Mouse (Mus musculus) heart, embryonic 15.5 days (tissue): ENCODE results near the gene Gfod1. TPM values are rescaled to one million over a fixed set of nuclear protein-coding genes. Genes with fewer than 3 reads are reported as not detected.

Experiments
- ATAC-seq: fragments of 200-750 bp; cut with Nextera tagmentation; replicated peaks from 2 replicates; pipeline ENCODE4 v1.8.0; 2017; ENCODE audit warnings: low read depth, moderate TSS enrichment; ENCODE audit not compliant: insufficient number of reproducible peaks, insufficient read depth, low FRiP score
- H3K27ac ChIP-seq: fragments of 300-500 bp; sonication (generic); 2 replicates; pipeline ENCODE4 v1.5.1; 2015; ENCODE audit warnings: mild to moderate bottlenecking, inconsistent platforms
- H3K27me3 ChIP-seq: fragments of 300-500 bp; sonication (generic); 2 replicates; pipeline ENCODE4 v1.6.1; 2015; ENCODE audit warnings: inconsistent platforms
- H3K36me3 ChIP-seq: fragments of 300-500 bp; sonication (generic); 2 replicates; pipeline ENCODE4 v1.6.1; 2015; ENCODE audit warnings: mild to moderate bottlenecking, inconsistent platforms
- H3K4me1 ChIP-seq: fragments of 300-500 bp; sonication (generic); replicated peaks from 2 replicates; pipeline ENCODE4 v1.6.1; 2015; ENCODE audit warnings: inconsistent platforms
- H3K4me2 ChIP-seq: fragments of 300-500 bp; sonication (generic); 2 replicates; pipeline ENCODE4 v1.6.1; 2015; ENCODE audit warnings: inconsistent platforms, mild to moderate bottlenecking, moderate library complexity
- H3K4me3 ChIP-seq: fragments of 300-500 bp; sonication (generic); 2 replicates; pipeline ENCODE4 v1.5.1; 2015; ENCODE audit warnings: mild to moderate bottlenecking, inconsistent platforms
- H3K9ac ChIP-seq: fragments of 300-500 bp; sonication (generic); 2 replicates; pipeline ENCODE4 v1.6.1; 2015; ENCODE audit warnings: mild to moderate bottlenecking, inconsistent platforms
- H3K9me3 ChIP-seq: fragments of 300-500 bp; sonication (generic); replicated peaks from 2 replicates; pipeline ENCODE4 v1.6.1; 2016; ENCODE audit warnings: inconsistent platforms
- WGBS: fragments of 180-500 bp; shearing (Covaris S2); methylation state at CpG from one replicate; pipeline ENCODE4 v1.1.7; 2015; ENCODE audit warnings: mixed read lengths; 5-methylcytosine and 5-hydroxymethylcytosine counted together
- polyA plus RNA-seq: library from polyadenylated mRNA; unstranded; fragments of >200 nt; fragmentation: Nextera tagmentation; extraction: Ambion mirVana; gene quantifications from 2 replicates; pipeline ENCODE4 v1.2.1, GENCODE M21; 2015

Gfod1 gene
- polyA plus RNA-seq, 1 experiment from 2014 or later, result 0.73 TPM

DNA sequence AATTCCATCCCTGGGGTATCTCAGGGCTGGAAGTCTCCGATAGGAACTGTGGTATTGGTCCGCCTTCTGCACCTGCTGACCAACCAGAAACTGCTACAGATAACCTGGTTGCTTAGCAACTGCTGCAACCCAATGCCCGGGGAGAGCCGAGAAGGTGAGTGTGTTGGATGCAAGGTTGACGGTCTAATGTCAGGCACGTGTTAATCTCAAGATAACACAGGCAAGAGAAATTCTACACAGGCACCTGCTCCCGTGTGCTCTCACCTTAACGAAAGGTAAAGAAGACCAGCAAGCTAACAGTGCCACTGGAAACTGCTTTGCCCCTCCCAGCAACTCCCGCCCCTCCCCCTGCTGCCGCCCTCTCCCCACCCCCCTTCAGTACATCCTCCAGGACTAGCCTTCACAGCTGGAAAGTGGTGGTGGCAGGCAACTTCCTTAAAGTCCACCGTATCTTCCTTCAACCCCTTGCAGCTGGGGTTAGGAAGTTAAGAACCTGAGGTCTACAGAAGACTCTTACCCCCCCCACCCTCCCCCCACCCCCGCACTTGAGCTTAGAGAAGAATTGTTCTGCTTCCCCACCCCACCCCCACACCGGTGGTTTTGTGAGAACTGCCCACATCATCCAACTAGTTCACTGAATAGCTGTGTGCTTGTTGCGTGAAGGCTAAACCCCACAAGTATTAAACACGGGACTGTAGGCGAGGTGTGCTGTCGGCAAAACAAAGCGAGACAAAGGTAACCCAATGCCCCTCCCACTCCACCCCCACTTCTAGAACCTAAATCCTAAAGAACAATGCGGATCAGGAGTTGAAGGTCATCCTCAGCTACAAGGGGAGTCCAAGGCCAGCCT lies 88.6 kb downstream of the Gfod1 start:
- WGBS, result 25% methylated on average over 19 of the region's 19 CpGs
- Histone ChIP-seq H3K4me3 (no peak overlapping the region), H3K9me3 (no peaks in the 10 kb centered on the region), H3K4me1 (peaks cover 34% of the 10 kb centered on the region), H3K27ac (no peak overlapping the region), H3K36me3 (no peaks in the 10 kb centered on the region), H3K4me2 (peak overlapping the region; percentile 17; the same call in 1 of the 2 replicates), H3K27me3 (no peaks in the 10 kb centered on the region), H3K9ac (no peak overlapping the region)
- ATAC-seq, result no peak

DNA sequence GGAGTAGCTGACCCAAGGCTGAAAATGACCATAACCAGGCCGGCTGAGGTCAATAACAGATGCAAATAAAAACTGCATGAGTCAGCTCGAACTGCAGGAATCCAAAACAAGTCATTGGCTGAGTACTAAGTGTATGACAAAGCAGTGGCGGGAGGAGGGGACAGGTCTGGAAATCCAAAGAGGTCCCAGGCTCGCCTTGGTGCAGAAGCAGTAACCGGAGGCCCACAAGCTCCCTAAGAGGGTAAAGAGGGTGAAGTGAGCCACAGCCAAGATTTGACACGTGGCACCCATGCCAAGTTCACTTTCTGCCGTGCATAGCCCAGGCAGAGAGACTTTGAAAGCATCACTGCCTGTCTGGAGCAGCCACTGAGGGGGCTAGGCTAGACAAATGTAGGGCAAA lies 91.6 kb downstream of the Gfod1 start:
- Histone ChIP-seq H3K9ac (no peak overlapping the region), H3K4me2 (no peak overlapping the region), H3K9me3 (no peaks in the 10 kb centered on the region), H3K36me3 (no peaks in the 10 kb centered on the region), H3K27ac (peak overlapping the region; percentile 55), H3K4me3 (no peak overlapping the region), H3K27me3 (no peaks in the 10 kb centered on the region), H3K4me1 (peaks cover 36% of the 10 kb centered on the region)
- 35% methylated on average over 7 of the region's 7 CpGs for WGBS
- no peak for ATAC-seq

DNA sequence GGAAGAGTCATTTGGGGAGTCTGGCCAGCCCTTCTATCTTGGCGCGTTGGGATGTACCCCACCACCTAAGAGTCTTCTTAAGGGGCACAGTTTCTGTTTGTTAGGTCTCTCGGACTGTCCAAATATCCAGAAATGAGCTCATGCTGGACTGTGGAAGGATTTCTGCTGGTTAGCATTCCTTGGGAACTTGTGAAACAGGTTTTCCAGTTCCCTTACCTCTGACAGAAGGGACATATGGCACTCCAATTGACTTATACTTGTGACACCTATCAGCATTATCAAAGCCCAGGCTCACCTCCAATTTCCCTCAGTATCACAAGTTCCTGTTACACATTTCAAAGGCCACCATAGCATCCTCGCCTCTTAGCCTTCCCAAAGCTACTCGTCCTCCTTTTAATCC lies 93.0 kb downstream of the Gfod1 start:
- H3K27ac ChIP-seq, result no peak overlapping the region
- no peak overlapping the region for H3K4me2 ChIP-seq
- 81% methylated on average over 5 of the region's 5 CpGs for WGBS

DNA sequence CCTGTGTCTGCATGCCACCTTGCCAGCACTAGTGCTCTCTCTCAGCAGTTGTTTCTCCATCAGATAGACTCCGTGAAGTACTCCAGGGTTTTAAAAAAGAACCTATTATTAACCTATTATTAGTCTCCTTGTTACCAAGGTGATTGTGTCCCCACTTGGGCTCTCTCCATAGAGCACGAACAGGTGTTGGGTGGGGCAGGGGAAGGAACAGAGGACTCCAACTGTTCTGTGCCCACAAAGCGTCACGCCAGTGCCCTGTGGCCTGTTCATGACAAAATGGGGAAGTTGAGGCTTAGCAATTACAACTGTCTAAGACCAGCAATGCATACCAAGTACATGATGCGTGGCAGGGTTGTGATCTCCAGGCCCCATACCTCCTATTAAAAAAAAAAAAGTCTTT lies 94.4 kb downstream of the Gfod1 start:
- whole genome bisulfite sequencing, result 66% methylated on average over 5 of the region's 5 CpGs
- no peak overlapping the region for H3K27ac ChIP-seq
- H3K4me1 ChIP-seq, result peaks cover 35% of the 10 kb centered on the region
- H3K4me2 ChIP-seq, result no peak overlapping the region
- no peaks in the 10 kb centered on the region for H3K9me3 ChIP-seq
- H3K4me3 ChIP-seq, result no peak overlapping the region
- H3K27me3 ChIP-seq, result no peaks in the 10 kb centered on the region
- ATAC-seq, result no peak
- H3K36me3 ChIP-seq, result no peaks in the 10 kb centered on the region
- no peak overlapping the region for H3K9ac ChIP-seq

More for the DNA sequence above, 93.0 kb downstream of the Gfod1 start:
- Histone ChIP-seq H3K9ac (no peak overlapping the region), H3K9me3 (no peaks in the 10 kb centered on the region), H3K4me1 (peaks cover 40% of the 10 kb centered on the region), H3K36me3 (no peaks in the 10 kb centered on the region), H3K4me3 (no peak overlapping the region), H3K27me3 (no peaks in the 10 kb centered on the region)
- ATAC-seq, result no peak

DNA sequence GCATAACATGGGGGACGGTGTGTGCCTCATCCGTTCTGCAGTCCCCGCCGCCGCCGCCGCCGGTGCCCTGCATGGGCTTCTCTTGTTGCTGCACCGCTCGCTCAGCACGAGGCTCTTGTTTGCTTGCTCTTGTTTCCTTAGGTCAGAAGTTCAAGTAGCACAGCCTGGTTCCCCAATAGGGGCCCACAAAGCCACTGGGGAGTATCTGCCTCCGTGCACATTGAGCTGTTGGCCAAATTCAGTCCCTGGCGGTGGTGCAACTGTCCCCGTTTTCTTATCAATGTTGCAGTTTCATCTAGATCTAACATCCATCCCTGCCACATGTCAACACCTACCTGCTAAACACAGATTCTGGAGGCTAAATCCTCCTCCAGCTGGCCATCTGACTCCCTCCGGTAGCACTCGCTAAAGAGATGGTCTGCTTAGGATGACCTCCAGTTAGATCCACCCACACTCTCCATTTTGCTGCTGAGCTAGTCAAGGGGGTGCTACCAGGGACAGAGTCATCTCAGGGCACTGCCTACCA lies 95.0 kb downstream of the Gfod1 start:
- no peaks in the 10 kb centered on the region for H3K36me3 ChIP-seq
- H3K4me2 ChIP-seq, result no peak overlapping the region
- WGBS, result 54% methylated on average over 16 of the region's 16 CpGs
- no peak overlapping the region for H3K27ac ChIP-seq
- H3K9me3 ChIP-seq, result no peaks in the 10 kb centered on the region
- H3K9ac ChIP-seq, result no peak overlapping the region
- ATAC-seq, result no peak
- no peak overlapping the region for H3K4me3 ChIP-seq
- H3K27me3 ChIP-seq, result no peaks in the 10 kb centered on the region
- peaks cover 35% of the 10 kb centered on the region for H3K4me1 ChIP-seq

DNA sequence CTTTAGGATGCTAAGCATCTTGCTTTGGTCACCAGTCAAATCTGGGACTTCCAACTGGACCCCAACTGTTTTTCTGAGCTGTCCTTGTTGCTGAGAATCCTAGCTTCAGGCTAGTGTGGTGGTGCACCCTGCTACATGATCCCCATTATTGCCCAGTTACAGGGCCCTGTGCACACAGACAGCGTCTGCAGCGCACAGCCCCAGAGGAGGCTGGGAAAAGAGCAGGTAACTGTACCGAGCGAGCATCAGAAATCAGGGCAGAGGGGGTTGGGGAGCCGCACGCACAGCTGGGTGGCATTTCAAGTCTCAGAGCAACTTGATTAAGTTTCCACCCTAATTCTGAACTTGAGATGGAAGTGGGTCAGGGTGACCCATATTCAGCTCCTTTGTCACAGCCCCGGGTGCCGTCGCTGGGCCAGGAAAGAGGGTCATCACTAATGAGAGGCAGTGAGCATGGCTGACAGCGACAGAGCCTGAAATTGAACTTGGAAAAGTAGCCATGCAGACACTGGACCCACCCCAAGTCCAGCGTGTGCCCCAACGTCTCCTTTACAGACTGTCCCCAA lies 97.8 kb downstream of the Gfod1 start:
- H3K27ac ChIP-seq, result no peak overlapping the region
- no peaks in the 10 kb centered on the region for H3K9me3 ChIP-seq
- peaks cover 4% of the 10 kb centered on the region; the same call in 1 of the 2 replicates for H3K27me3 ChIP-seq
- H3K36me3 ChIP-seq, result no peaks in the 10 kb centered on the region
- no peak overlapping the region for H3K4me2 ChIP-seq
- peaks cover 31% of the 10 kb centered on the region for H3K4me1 ChIP-seq
- no peak overlapping the region for H3K9ac ChIP-seq
- H3K4me3 ChIP-seq, result no peak overlapping the region
- no peak for ATAC-seq
- 89% methylated on average over 12 of the region's 12 CpGs for WGBS

- H3K4me3 ChIP-seq, result no peak overlapping the region
- 0 out of 2 replicates have a peak overlapping the region, but pooled peaks have one; percentile 10 for H3K27ac ChIP-seq
- no peaks in the 10 kb centered on the region for H3K36me3 ChIP-seq
- no peak for ATAC-seq
- no peak overlapping the region for H3K9ac ChIP-seq
- peaks cover 10% of the 10 kb centered on the region; the same call in 1 of the 2 replicates for H3K27me3 ChIP-seq
- no peaks in the 10 kb centered on the region for H3K9me3 ChIP-seq
- WGBS, result 38% methylated on average over 5 of the region's 5 CpGs
- H3K4me1 ChIP-seq, result peaks cover 21% of the 10 kb centered on the region
- no peak overlapping the region for H3K4me2 ChIP-seq
Observed at GRCm38 (mm10) chr13:43203641-43204040, 100.3 kb downstream of the Gfod1 start.

DNA sequence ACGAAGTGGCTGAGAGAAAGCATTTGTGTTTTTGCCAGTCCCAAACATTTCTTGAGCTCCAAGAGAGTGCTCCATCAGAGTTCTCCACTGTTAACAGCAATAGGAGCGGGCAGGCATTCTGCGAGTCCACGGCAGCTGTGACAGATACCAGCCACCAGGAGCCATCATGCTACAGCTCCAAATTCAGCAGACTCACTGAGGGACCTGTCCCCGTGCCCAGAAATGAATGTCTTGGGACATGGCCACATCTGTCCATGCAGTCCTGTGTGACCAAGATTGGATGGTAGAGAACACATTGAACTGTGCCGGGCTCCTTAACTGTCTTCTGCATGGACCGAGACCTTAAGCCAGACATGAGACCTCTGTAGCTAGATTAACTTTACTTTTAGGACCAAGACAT lies 100.7 kb downstream of the Gfod1 start:
- Histone ChIP-seq H3K36me3 (no peaks in the 10 kb centered on the region), H3K4me3 (no peak overlapping the region), H3K9me3 (no peaks in the 10 kb centered on the region), H3K27me3 (peaks cover 10% of the 10 kb centered on the region; the same call in 1 of the 2 replicates), H3K9ac (no peak overlapping the region), H3K27ac (0 out of 2 replicates have a peak overlapping the region, but pooled peaks have one; percentile 5), H3K4me1 (peaks cover 19% of the 10 kb centered on the region), H3K4me2 (no peak overlapping the region)
- ATAC-seq, result peak; percentile 21; the same call in 1 of the 2 replicates
- 57% methylated on average over 7 of the region's 7 CpGs for WGBS

GRCm38 (mm10) chr13:43202351-43202750 lies 101.6 kb downstream of the Gfod1 start:
- 77% methylated on average over 10 of the region's 10 CpGs for WGBS
- H3K4me1 ChIP-seq, result peaks cover 19% of the 10 kb centered on the region

GRCm38 (mm10) chr13:43201033-43201432 lies 102.9 kb downstream of the Gfod1 start:
- peaks cover 29% of the 10 kb centered on the region for H3K4me1 ChIP-seq
- H3K4me3 ChIP-seq, result no peak overlapping the region
- ATAC-seq, result no peak
- no peak overlapping the region for H3K27ac ChIP-seq
- no peak overlapping the region for H3K4me2 ChIP-seq
- 40% methylated on average over 22 of the region's 22 CpGs for WGBS
- H3K27me3 ChIP-seq, result peaks cover 10% of the 10 kb centered on the region; the same call in 1 of the 2 replicates
- H3K36me3 ChIP-seq, result no peaks in the 10 kb centered on the region
- H3K9me3 ChIP-seq, result no peaks in the 10 kb centered on the region
- H3K9ac ChIP-seq, result no peak overlapping the region

More at GRCm38 (mm10) chr13:43202351-43202750, 101.6 kb downstream of the Gfod1 start:
- Histone ChIP-seq H3K9me3 (no peaks in the 10 kb centered on the region), H3K9ac (no peak overlapping the region), H3K4me2 (no peak overlapping the region), H3K27ac (no peak overlapping the region), H3K36me3 (no peaks in the 10 kb centered on the region), H3K27me3 (peaks cover 10% of the 10 kb centered on the region; the same call in 1 of the 2 replicates), H3K4me3 (no peak overlapping the region)
- no peak for ATAC-seq

- H3K4me3 ChIP-seq, result no peak overlapping the region
- no peak overlapping the region for H3K9ac ChIP-seq
- no peaks in the 10 kb centered on the region for H3K9me3 ChIP-seq
- no peak for ATAC-seq
- no peak overlapping the region for H3K4me2 ChIP-seq
- no peaks in the 10 kb centered on the region for H3K36me3 ChIP-seq
- H3K4me1 ChIP-seq, result peaks cover 31% of the 10 kb centered on the region
- peaks cover 10% of the 10 kb centered on the region; the same call in 1 of the 2 replicates for H3K27me3 ChIP-seq
- no peak overlapping the region for H3K27ac ChIP-seq
- WGBS, result 82% methylated on average over 22 of the region's 22 CpGs
Observed at GRCm38 (mm10) chr13:43200473-43200872, 103.5 kb downstream of the Gfod1 start.
